Mouse (Mus musculus) G1E (cell line): ENCODE data around the gene C1s1.

Experiments used
- CTCF ChIP-seq: IDR thresholded peaks from 2 replicates; pipeline ENCODE4 v1.5.1; 2012; ENCODE audit warnings: low read depth, low read length, inconsistent platforms, mixed read lengths
- GATA1 ChIP-seq: IDR thresholded peaks from 2 replicates; pipeline ENCODE4 v1.6.1; 2012; ENCODE audit warnings: borderline replicate concordance, low read length, inconsistent platforms, mixed read lengths
- GATA2 ChIP-seq: IDR thresholded peaks from 2 replicates; pipeline ENCODE4 v1.6.1; 2012; ENCODE audit warnings: low read depth, low read length, inconsistent platforms, borderline replicate concordance

DNA sequence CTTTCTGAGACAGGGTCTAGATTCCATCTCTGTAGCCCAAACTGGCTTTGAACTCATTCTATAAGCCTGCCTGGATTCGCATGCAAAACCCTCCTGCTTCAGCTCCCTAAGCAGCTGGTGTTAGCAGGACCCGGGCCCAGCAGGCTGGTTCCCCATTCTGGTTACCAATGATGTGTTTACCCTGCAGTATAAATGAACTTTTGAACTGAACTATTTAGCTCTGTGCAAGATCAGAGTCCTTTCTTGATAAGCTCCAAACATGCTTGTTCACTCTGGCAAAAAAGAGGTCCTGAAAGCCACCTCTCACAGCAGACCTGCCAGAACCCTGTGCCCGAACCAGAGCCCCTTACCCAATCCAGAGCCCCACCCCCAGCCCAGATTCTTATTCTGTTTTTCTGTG lies 14.3 kb downstream of the C1s1 start:
- TF ChIP-seq GATA1 (no peak), CTCF (no peak), GATA2 (no peak)
